Mouse (Mus musculus) spleen, postnatal 14 days (tissue): Measurements from ENCODE around the gene Olfr1535.

ENCODE experiments used
- DNase-seq, 2 experiments: peaks; one replicate each; pipeline ENCODE4 v3.0.0; 2021 to 2022; ENCODE audit warnings: low spot score in 2 of 2

Gene Olfr1535

DNA sequence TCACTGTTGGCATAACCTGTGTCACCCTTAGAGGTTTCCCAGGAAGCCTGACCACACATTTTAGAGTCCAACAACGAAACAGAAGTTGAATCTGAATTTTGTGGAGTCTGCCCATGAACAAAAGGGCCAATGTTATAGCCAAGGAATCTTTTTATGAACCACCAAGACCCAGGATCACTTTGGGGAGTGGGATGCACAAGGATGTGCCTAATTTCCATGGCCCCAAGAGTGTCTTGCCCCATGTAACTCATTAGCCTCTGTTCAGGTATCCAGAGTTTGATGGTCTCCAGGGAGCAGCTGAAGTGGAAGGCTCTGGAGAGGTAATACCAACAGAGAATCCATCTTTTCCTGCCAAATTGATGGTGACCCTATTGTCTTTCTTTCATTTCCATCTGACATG is at the start of gene Olfr1535:
Gene Olfr1535 (minus strand): TSS at position 101 of the 400 bp plus-strand sequence.
- DNase-seq, result no peak

DNA sequence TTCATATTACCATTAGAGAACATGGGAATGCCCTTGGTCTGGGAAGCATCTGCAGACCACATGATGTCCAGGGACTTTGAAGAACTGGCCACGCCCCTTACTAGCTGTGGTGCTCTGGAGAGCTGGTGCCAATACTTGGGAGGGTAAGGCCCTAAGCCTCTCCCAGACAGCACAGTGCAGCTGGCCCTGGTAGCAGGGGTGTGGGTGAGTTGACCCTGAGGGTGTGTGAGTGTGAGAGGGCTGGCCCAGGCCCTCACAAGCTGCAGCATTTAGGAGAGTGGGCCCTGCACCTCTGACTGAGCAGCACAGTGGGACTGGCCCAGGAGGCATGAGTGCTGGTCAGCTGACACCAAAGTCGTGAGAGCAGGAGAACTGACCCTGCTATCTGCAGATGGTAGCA is 31.9 kb upstream of the Olfr1535 start:
- DNase-seq, result no peak

DNA sequence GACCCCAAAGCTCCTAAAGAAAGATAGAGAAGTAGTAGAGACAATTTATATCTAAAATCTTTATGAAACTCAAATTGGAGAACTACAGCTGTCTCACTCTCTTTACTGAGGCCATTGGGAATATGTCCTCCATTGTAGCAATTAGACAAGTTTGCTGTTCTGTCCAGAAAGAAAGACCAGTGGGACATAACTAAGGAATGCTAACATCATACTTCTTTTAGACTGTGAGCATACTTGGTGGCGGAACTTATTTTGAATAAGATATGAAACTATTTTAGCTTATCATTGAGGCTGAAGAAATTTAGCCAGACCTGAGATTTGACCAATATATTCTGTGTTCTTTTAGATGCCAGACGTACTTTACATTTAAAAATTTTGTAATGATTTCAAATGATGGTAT is 22.0 kb upstream of the Olfr1535 start, which contains the start of gene Olfr1364:
Gene Olfr1364 (minus strand): TSS at position 101 of the 400 bp plus-strand sequence.
- DNase-seq, result no peak

DNA sequence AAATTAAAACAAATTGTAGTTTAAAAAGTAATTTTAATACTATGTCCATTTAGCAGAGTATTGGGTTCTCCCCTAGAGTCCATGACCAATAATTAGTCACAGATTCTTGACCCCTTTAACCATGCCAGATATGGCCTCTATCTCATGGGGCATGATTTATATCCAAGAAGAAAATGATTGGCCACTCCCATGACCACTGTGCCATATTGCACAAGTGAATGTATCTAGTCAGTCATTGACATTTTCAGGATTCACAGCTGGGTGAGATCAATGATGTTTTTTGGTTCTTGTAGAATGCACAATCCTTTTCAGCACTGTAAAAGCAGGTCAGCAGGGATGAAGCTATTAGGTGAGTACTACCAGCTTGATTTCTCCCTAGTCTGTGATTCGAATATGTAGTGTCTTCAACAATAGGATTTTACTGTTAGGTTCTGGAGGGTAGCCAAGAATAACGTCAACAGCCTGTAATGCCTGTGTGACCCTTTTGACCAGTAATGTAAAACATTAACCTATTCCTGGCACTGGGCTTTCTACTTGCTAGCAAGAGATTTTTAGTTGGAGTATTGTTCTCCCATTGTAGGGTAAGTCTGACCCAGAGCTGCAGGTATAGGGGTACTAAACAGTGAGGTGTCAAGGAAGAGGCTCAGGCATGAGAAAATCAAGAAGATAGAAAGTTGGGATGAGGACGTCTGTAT is 9.1 kb downstream of the Olfr1535 start:
- DNase-seq, result no peak

DNA sequence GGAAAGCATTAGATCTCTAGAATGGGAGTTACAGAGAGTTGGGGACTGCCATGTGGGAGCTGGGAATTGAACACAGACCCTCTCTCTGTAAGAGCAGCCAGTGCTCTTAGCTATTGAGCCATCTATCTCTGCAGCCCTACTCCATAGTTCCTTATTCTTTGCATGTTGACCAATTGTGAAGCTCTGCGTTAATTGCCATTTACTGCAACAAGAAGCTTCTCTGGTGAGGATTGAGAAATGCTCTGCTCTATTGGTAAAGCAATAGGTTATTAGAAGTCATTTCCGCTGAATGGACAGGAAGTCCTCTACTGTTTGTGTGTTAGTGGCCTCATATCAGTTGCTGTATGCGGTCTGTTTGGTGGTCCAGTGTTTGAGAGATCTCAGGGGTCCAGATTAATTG is 10.2 kb downstream of the Olfr1535 start:
- no peak for DNase-seq

DNA sequence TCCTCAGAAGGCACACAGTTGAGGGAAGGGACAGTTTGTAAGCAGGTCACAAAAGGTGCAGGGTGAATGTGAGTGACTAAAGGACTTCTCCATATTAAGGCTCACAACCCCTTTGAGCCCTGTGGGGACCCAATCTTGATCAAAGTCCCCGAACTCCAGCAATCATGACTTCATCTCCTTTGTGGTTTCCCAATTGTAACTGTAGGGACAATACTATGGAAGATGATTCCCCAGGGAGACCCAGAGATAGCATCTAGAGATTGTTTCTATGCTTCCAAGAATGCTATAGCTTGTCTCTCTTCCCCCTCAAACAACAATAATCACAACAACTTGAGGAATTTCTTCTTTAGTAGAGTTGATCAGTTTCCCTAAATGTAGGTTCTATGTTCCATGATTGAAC is 17.0 kb downstream of the Olfr1535 start, which contains the start of gene Olfr1366:
Gene Olfr1366 (minus strand): TSS at position 101 of the 400 bp plus-strand sequence.
- no peak for DNase-seq

DNA sequence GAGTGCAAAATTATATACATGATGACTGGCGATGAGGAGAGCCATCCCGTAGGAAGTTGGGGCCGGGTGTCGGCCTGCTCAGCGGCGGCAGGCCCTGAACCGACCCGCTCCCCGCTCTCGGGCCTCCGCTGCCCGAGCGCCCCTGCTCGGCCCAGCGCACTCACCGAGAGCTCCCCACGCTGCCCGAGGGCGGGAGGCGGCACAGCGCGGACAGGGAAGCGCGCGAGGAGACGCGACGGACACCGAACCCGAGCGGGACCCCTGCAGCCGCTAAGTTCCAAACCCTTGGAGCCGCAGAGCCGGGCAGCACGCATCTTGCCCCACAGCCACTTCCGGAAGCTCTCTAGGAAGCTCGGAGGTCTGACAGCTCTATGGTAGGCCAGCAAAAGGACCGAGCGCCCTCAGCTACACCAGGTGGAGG is 28.9 kb downstream of the Olfr1535 start, which contains the start of gene Zkscan8:
Gene Zkscan8 (minus strand): TSS at position 340 of the 421 bp plus-strand sequence.
- peak; percentile 67 to 77 for DNase-seq

DNA sequence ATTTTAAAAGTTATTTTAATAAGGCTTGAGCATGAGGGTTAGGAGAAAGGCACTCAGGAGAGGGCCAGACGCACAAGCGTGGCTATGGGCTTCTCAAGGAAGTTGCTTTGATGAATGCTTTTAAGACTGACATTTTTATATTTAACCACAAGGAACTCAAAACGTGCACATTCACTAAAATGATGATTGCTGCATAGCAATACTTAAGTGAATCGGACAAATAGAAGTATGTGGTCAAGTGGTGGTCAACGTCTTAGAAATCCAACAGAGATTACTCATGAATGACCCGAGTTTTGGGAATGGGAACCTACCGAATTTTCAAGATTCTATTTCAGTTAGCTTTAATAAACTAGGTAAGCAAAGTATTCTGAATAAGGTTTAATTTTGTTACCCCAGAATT is 29.6 kb downstream of the Olfr1535 start:
- no peak for DNase-seq

DNA sequence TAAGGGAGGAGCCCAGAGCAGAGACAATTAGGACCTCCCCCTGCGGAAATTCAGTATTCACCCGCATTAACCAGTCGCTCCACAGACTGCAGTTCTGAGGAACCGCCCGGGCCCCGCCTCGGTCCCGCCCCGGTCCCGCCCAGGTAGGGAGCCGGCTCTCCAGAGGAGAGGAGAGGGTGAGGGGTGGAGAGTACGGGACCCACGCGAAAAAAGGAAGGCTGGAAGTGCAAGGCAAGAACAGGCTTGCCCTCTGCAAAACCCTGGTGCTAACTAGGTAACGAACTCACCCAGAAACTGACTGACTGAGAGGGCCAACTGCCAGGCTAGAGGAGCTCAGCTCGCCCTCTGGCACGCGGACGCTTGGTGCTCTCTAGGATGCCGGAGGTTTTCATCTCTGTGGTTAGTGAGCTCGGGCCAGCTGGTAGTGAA is 53.5 kb downstream of the Olfr1535 start:
- peak; percentile 43 to 50 for DNase-seq
